8 mouse cellular contexts compared by ENCODE assay signal in genomic region chrX:23328116-23328515, GRCm38 (mm10). TPM values are rescaled to one million over a fixed set of nuclear protein-coding genes. Genes with fewer than 3 reads are reported as not detected.
DNase-seq lines count a peak whose midpoint lies in the region; ATAC-seq and TF ChIP-seq lines count a peak whose summit lies in the region.

No protein-coding gene starts in this region.

- no peaks in the 10 kb centered on the region for H3K36me3 ChIP-seq in kidney, postnatal 0 days (ENCODE audit: insufficient read depth, low read length)
- H3K36me3 ChIP-seq in CH12.LX (replicated peaks in 1 of 2; ENCODE audit: control insufficient read depth in 1 of 2, insufficient read depth in 1 of 2, low read length in 1 of 2), result no peaks in the 10 kb centered on the region

- H3K4me1 ChIP-seq in kidney, postnatal 0 days (replicated peaks; ENCODE audit: insufficient read depth, low read length), result no peaks in the 10 kb centered on the region
- H3K4me1 ChIP-seq in CH12.LX (ENCODE audit: control insufficient read depth in 1 of 2, insufficient read depth in 2 of 2), result no peaks in the 10 kb centered on the region

- DNase-seq in cerebellum, postnatal 14 days, result peak; percentile 3 to 5
- DNase-seq in cerebellum, adult 9-10 months, result no peak
- no peak for DNase-seq in kidney, postnatal 0 days (ENCODE audit: low spot score)
- DNase-seq in kidney, adult 11 months, result no peak
- DNase-seq in CH12.LX (ENCODE audit: extremely low read depth), result peak; percentile 14
- DNase-seq in kidney, postnatal 10 days, result peak; percentile 12
- no peak for DNase-seq in frontal cortex, postnatal 10 days (ENCODE audit: low spot score in 2 of 2)
- DNase-seq in cerebellum, adult 9-11 months, result no peak

- TF ChIP-seq POLR2A in CH12.LX (IDR thresholded peaks at IDR 0.05; ENCODE audit: low read depth, low read length), result no peak

- no peak overlapping the region for H3K4me3 ChIP-seq in kidney, postnatal 0 days (replicated peaks; ENCODE audit: low read depth, low read length)
- H3K4me3 ChIP-seq in CH12.LX (replicated peaks in 1 of 3; ENCODE audit: low read depth in 2 of 3, low read length in 2 of 3, poor library complexity in 1 of 3), result no peak overlapping the region

- no peaks in the 10 kb centered on the region for H3K27me3 ChIP-seq in kidney, postnatal 0 days (ENCODE audit: insufficient read depth, low read length)
- H3K27me3 ChIP-seq in CH12.LX (replicated peaks), result no peaks in the 10 kb centered on the region

- H3K9me3 ChIP-seq in kidney, postnatal 0 days (replicated peaks; ENCODE audit: low read length), result no peaks in the 10 kb centered on the region
- no peaks in the 10 kb centered on the region for H3K9me3 ChIP-seq in CH12.LX (replicated peaks; ENCODE audit: low read length)

- ATAC-seq in kidney, postnatal 0 days (replicated peaks; ENCODE audit: low FRiP score, low read depth), result no peak

- TF ChIP-seq EP300 in CH12.LX (IDR thresholded peaks at IDR 0.05; ENCODE audit: low read length), result no peak

- peak; percentile 46 for TF ChIP-seq RAD21 in CH12.LX (IDR thresholded peaks at IDR 0.05; ENCODE audit: low read depth, low read length)

- H3K79me2 ChIP-seq in CH12.LX (replicated peaks; ENCODE audit: control insufficient read depth, extremely low read depth, insufficient read depth, poor library complexity, severe bottlenecking), result no peaks in the 10 kb centered on the region

- no peak overlapping the region for H3K4me2 ChIP-seq in kidney, postnatal 0 days (ENCODE audit: low read length)
- no peak overlapping the region for H3K4me2 ChIP-seq in CH12.LX (ENCODE audit: insufficient read depth, low read depth, poor library complexity, severe bottlenecking)

- no peak overlapping the region for H3K27ac ChIP-seq in kidney, postnatal 0 days
- no peak overlapping the region for H3K27ac ChIP-seq in CH12.LX (ENCODE audit: insufficient read depth, low read depth)

- dilution Hi-C loops in CH12.LX (cut with MboI; ENCODE audit: extremely low pct_ligation_motif_present, extremely low pct_unique_long_range_greater_than_20kb, low sequenced_read_pairs), result no loop called here

- 64% methylated on average over 1 of the region's 1 CpGs for WGBS in kidney, postnatal 0 days

- TF ChIP-seq CTCF in kidney, postnatal 0 days (IDR thresholded peaks at IDR 0.05; ENCODE audit: low read depth), result peak; percentile 69
- TF ChIP-seq CTCF in CH12.LX (conservative IDR thresholded peaks at IDR 0.05 in 1 of 2, IDR thresholded peaks at IDR 0.05 in 1 of 2; ENCODE audit: low read depth in 2 of 2, low read length in 2 of 2), result peak; percentile 36 to 58

- in situ Hi-C loops in CH12.LX (cut with MboI; ENCODE audit: low pct_ligation_motif_present, low pct_unique_long_range_greater_than_20kb, low sequenced_read_pairs), result no loop called here

- H3K9ac ChIP-seq in kidney, postnatal 0 days (ENCODE audit: low read depth, low read length), result no peak overlapping the region
- H3K9ac ChIP-seq in CH12.LX (ENCODE audit: insufficient read depth, low read depth), result no peak overlapping the region

TF ChIP-seq in CH12.LX, 34 proteins besides CTCF, POLR2A, EP300 and RAD21:
- peak; percentile 47 for TF ChIP-seq SMC3 (IDR thresholded peaks at IDR 0.05; ENCODE audit: low read depth, low read length)
- TF ChIP-seq JUND (conservative IDR thresholded peaks at IDR 0.05; ENCODE audit: low read depth, low read length), result no peak
- no peak for TF ChIP-seq SIN3A (IDR thresholded peaks at IDR 0.05; ENCODE audit: low read length)

RNA-seq across cellular contexts. Expression of gene Klhl13, which starts 36.8 kb away (rescaled TPM):
- 30.9 and 31.0 TPM in 2 replicates for polyA plus RNA-seq in kidney, postnatal 0 days (2015; fragmentation: Nextera tagmentation; extraction: Ambion mirVana)
- 0.13 and 0.25 TPM in 2 replicates for total RNA-seq in CH12.LX (2012; rRNA removed)
- total RNA-seq in CH12.LX (2014; rRNA removed), result 1.4 and 1.7 TPM in 2 replicates
- 0.50 and 0.51 TPM in 2 replicates for polyA plus RNA-seq in CH12.LX (2012; ENCODE audit: insufficient read length, low read depth)

Comparison
In these comparisons a context has a peak if more than half of its experiments do, and no peak if none do; other contexts are left out.
1. DNase-seq: peak in cerebellum, postnatal 14 days (2 of 2), CH12.LX (single experiment) and kidney, postnatal 10 days (single experiment); none in cerebellum, adult 9-10 months (single experiment), kidney, postnatal 0 days (single experiment), kidney, adult 11 months (single experiment), frontal cortex, postnatal 10 days (0 of 2) and cerebellum, adult 9-11 months (single experiment).
2. RNA of gene Klhl13, which starts 36.8 kb away (polyA plus RNA-seq): 30.9 to 31.0 TPM in kidney, postnatal 0 days; 0.50 to 0.51 TPM in CH12.LX; every median in the first group is over 10 times any median in the second.